In genomic region chr10:49481439-49481838, GRCm38 (mm10) we compare ENCODE assay signal across 11 mouse cellular contexts.
DNase-seq lines count a peak whose midpoint lies in the region; ATAC-seq and TF ChIP-seq lines count a peak whose summit lies in the region.
"Had no signal": no experiment of that assay in that cellular context is flagged by ENCODE, and none has a peak within 500 bp of the region (broad histone marks: within the 10 kb centered on the region; RNA-seq: fewer than 3 reads in every experiment).

No protein-coding gene starts in this region.

- H3K4me3 ChIP-seq in stomach, postnatal 0 days (ENCODE audit: low read depth, low read length) = no peak overlapping the region
- H3K4me3 ChIP-seq: liver, embryonic 15.5 days had no signal

- in situ Hi-C loops in Patski (cut with MboI; ENCODE audit: low pct_unique_long_range_greater_than_20kb) = no loop called here

- H3K9ac ChIP-seq in stomach, postnatal 0 days (ENCODE audit: low read length) = no peak overlapping the region
- H3K9ac ChIP-seq: liver, embryonic 15.5 days had no signal

- ATAC-seq in Patski = no peak
- no peak for ATAC-seq in stomach, postnatal 0 days (ENCODE audit: low FRiP score, low TSS enrichment)

- no peaks in the 10 kb centered on the region for H3K36me3 ChIP-seq in stomach, postnatal 0 days (ENCODE audit: control insufficient read depth, insufficient read depth, low read length)
- H3K36me3 ChIP-seq: liver, embryonic 15.5 days had no signal

- H3K27me3 ChIP-seq in Patski = no peaks in the 10 kb centered on the region
- H3K27me3 ChIP-seq in stomach, postnatal 0 days (ENCODE audit: control insufficient read depth, insufficient read depth, low read length) = no peaks in the 10 kb centered on the region
- H3K27me3 ChIP-seq: liver, embryonic 15.5 days had no signal

- CTCF ChIA-PET in Patski (lab: Charles Lee) = interaction anchor here (2.0 kb wide), 1 partner anchor 12 kb away, joined by 4 read pairs; no protein-coding TSS in a partner anchor

- H3K4me2 ChIP-seq in stomach, postnatal 0 days (replicated peaks; ENCODE audit: low read depth) = no peak overlapping the region
- H3K4me2 ChIP-seq: liver, embryonic 15.5 days had no signal

- 75% methylated on average over 4 of the region's 4 CpGs for WGBS in stomach, postnatal 0 days

- no peaks in the 10 kb centered on the region for H3K9me3 ChIP-seq in stomach, postnatal 0 days (ENCODE audit: control insufficient read depth, low read length)
- H3K9me3 ChIP-seq: liver, embryonic 15.5 days had no signal

- no peak overlapping the region for H3K27ac ChIP-seq in stomach, postnatal 0 days (replicated peaks)
- H3K27ac ChIP-seq: liver, embryonic 15.5 days had no signal

- POLR2A ChIA-PET in Patski (lab: Charles Lee) = no interaction called here

- TF ChIP-seq CTCF in Patski (IDR thresholded peaks at IDR 0.05) = peak; percentile 50
- TF ChIP-seq CTCF in stomach, postnatal 0 days (IDR thresholded peaks at IDR 0.05; ENCODE audit: low read depth) = peak; percentile 31; the same call in 1 of the 2 replicates

- TF ChIP-seq EP300 in stomach, postnatal 0 days (optimal IDR thresholded peaks at IDR 0.05) = no peak

- no peaks in the 10 kb centered on the region for H3K4me1 ChIP-seq in stomach, postnatal 0 days (replicated peaks; ENCODE audit: control insufficient read depth, insufficient read depth)
- H3K4me1 ChIP-seq: liver, embryonic 15.5 days had no signal

- DNase-seq in kidney, postnatal 25 days = peak; percentile 2 to 27
- DNase-seq in kidney, adult 11 months = no peak
- DNase-seq in thymus, postnatal 14 days = peak; percentile 3
- no peak for DNase-seq in thymus, postnatal 0 days (ENCODE audit: low spot score)
- no peak for DNase-seq in Patski (ENCODE audit: low read depth, low spot score)
- DNase-seq in stomach, postnatal 0 days (ENCODE audit: low spot score) = no peak
- DNase-seq in urinary bladder, postnatal 4 days (ENCODE audit: low spot score in 2 of 2) = no peak
- DNase-seq: heart, postnatal 14 days; kidney, adult 8-10 months; layer of hippocampus, postnatal 36 days had no signal

Comparison
In these comparisons a context has a peak if more than half of its experiments do, and no peak if none do; other contexts are left out.
1. DNase-seq: peak in kidney, postnatal 25 days (2 of 2) and thymus, postnatal 14 days (single experiment); none in kidney, adult 11 months (single experiment), thymus, postnatal 0 days (single experiment), Patski (single experiment), stomach, postnatal 0 days (single experiment) and urinary bladder, postnatal 4 days (0 of 2).